Mouse (Mus musculus): ENCODE data around the gene Zzef1.
"Not testable (repeated sequence)": the region's sequence is repeated elsewhere in the genome, so short reads cannot be mapped to it uniquely, and the experiment has no call there.

The Zzef1 gene

GRCm38 (mm10) chr11:72795455-72796295 is at the start of gene Zzef1, which contains the start of gene Cyb5d2:
Gene Zzef1 (plus strand): TSS chr11:72796226.
Gene Cyb5d2 (minus strand): TSS chr11:72796142.
- peak; percentile 98 for DNase-seq (ENCODE audit: low read depth, low spot score)

GRCm38 (mm10) chr11:72751956-72752355 is 44.1 kb upstream of the Zzef1 start:
- DNase-seq (ENCODE audit: low read depth, low spot score) = no peak

- no peak for DNase-seq (ENCODE audit: low read depth, low spot score)
Observed at GRCm38 (mm10) chr11:72758316-72758715, 37.7 kb upstream of the Zzef1 start.

- no peak for DNase-seq (ENCODE audit: low read depth, low spot score)
Observed at GRCm38 (mm10) chr11:72759581-72759980, 36.4 kb upstream of the Zzef1 start.

- no peak for DNase-seq (ENCODE audit: low read depth, low spot score)
Observed at GRCm38 (mm10) chr11:72760781-72761180, 35.2 kb upstream of the Zzef1 start.

- DNase-seq (ENCODE audit: low read depth, low spot score) = peak; percentile 53
Observed at GRCm38 (mm10) chr11:72764270-72764669, 31.8 kb upstream of the Zzef1 start.

GRCm38 (mm10) chr11:72767716-72768115 is 28.3 kb upstream of the Zzef1 start:
- no peak for DNase-seq (ENCODE audit: low read depth, low spot score)

GRCm38 (mm10) chr11:72769061-72769460 is 27.0 kb upstream of the Zzef1 start:
- no peak for DNase-seq (ENCODE audit: low read depth, low spot score)

- no peak for DNase-seq (ENCODE audit: low read depth, low spot score)
Observed at GRCm38 (mm10) chr11:72770324-72770723, 25.7 kb upstream of the Zzef1 start.

GRCm38 (mm10) chr11:72770816-72771215 is 25.2 kb upstream of the Zzef1 start:
- DNase-seq (ENCODE audit: low read depth, low spot score) = no peak

GRCm38 (mm10) chr11:72771461-72771860 is 24.6 kb upstream of the Zzef1 start:
- no peak for DNase-seq (ENCODE audit: low read depth, low spot score)

- DNase-seq (ENCODE audit: low read depth, low spot score) = not testable (repeated sequence)
Observed at GRCm38 (mm10) chr11:72772611-72773010, 23.4 kb upstream of the Zzef1 start.

- DNase-seq (ENCODE audit: low read depth, low spot score) = no peak
Observed at GRCm38 (mm10) chr11:72778957-72779356, 17.1 kb upstream of the Zzef1 start.

- DNase-seq (ENCODE audit: low read depth, low spot score) = no peak
Observed at GRCm38 (mm10) chr11:72782103-72782502, 13.9 kb upstream of the Zzef1 start.

GRCm38 (mm10) chr11:72782503-72782902 is 13.5 kb upstream of the Zzef1 start:
- no peak for DNase-seq (ENCODE audit: low read depth, low spot score)

- DNase-seq (ENCODE audit: low read depth, low spot score) = no peak
Observed at GRCm38 (mm10) chr11:72792033-72792432, 4.0 kb upstream of the Zzef1 start.

GRCm38 (mm10) chr11:72795149-72795454 is 924 bp upstream of the Zzef1 start:
- DNase-seq (ENCODE audit: low read depth, low spot score) = no peak

- no peak for DNase-seq (ENCODE audit: low read depth, low spot score)
Observed at GRCm38 (mm10) chr11:72796296-72796687, 266 bp downstream of the Zzef1 start.

GRCm38 (mm10) chr11:72796773-72797338 is 830 bp downstream of the Zzef1 start:
- DNase-seq (ENCODE audit: low read depth, low spot score) = no peak

GRCm38 (mm10) chr11:72798112-72798511 is 2.1 kb downstream of the Zzef1 start:
- no peak for DNase-seq (ENCODE audit: low read depth, low spot score)

- DNase-seq (ENCODE audit: low read depth, low spot score) = no peak
Observed at GRCm38 (mm10) chr11:72801182-72801581, 5.2 kb downstream of the Zzef1 start.

GRCm38 (mm10) chr11:72803038-72803437 is 7.0 kb downstream of the Zzef1 start:
- DNase-seq (ENCODE audit: low read depth, low spot score) = no peak

- DNase-seq (ENCODE audit: low read depth, low spot score) = no peak
Observed at GRCm38 (mm10) chr11:72804586-72804985, 8.6 kb downstream of the Zzef1 start.
